Mouse (Mus musculus): ENCODE data around the gene Lurap1.

DNA sequence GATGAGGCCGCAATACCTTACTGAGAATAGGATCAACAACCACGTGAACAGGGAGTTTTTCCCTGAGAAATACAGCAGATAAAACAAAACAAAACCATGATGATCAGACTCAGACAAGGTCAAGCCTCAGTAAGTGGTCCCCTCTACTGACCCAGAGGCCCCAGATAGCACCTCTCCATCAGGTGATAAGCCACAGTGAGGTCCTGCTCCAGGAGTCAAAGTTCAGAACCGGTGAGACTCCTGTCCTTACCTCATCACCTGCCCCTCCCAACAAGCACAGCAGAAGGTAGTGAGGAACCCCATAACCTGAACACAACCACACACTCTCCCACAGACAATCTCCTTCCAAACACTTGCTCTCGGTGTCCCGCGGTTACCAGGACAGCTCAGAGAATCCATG lies 40.4 kb downstream of the Lurap1 start:
- no peak for TF ChIP-seq CTCF (IDR thresholded peaks at IDR 0.05; ENCODE audit: insufficient read depth, low read depth, low read length)
- TF ChIP-seq POLR2A (IDR thresholded peaks at IDR 0.05; ENCODE audit: insufficient read depth, low read depth, low read length) = no peak

All from olfactory bulb, adult 2 months (tissue).